Mouse (Mus musculus): ENCODE data around the gene Kdm2a.

DNA sequence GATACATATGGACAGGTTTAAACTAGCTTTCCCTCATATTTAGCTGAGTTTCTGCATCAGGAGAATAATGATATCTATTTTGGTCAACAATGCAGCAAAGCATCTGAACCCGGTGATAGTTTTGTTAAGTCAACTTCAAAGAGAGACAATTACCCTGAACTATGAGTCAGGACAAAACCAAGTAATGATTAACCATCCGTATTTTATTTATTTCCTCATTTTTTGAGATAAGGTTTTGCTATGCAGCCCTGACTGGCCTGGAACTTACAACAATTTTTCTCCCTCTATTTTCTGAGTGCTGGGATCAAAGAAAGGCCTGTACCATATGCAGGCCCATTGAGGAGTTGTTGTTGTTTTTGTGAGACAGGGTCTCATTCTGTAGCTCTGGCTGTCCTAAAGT, 67.5 kb downstream of the Kdm2a start:
- no peak for TF ChIP-seq CTCF (conservative IDR thresholded peaks at IDR 0.05; ENCODE audit: insufficient read depth, insufficient read length, low read depth, low read length)
- no peak for TF ChIP-seq POLR2A (IDR thresholded peaks at IDR 0.05; ENCODE audit: low read depth, low read length)

All from kidney, adult 2 months (tissue).